Mouse (Mus musculus) intestine, embryonic 14.5 days (tissue): ENCODE results near the gene Ucn2. TPM values are rescaled to one million over a fixed set of nuclear protein-coding genes. Genes with fewer than 3 reads are reported as not detected.

ENCODE experiments used
- ATAC-seq: fragments of 200-750 bp; cut with Nextera tagmentation; replicated peaks from 2 replicates; pipeline ENCODE4 v1.8.0; 2017; ENCODE audit warnings: low read depth, moderate number of reproducible peaks, moderate TSS enrichment, moderate library complexity; ENCODE audit not compliant: low FRiP score, low TSS enrichment
- DNase-seq: peaks from one replicate; pipeline ENCODE4 v3.0.0-alpha.2; 2018; ENCODE audit warnings: low spot score
- H3K27ac ChIP-seq: fragments of 300-500 bp; sonication (generic); 2 replicates; pipeline ENCODE4 v1.5.1; 2014; ENCODE audit warnings: low read depth, mild to moderate bottlenecking, control low read depth
- H3K27me3 ChIP-seq: fragments of 300-500 bp; sonication (generic); replicated peaks from 2 replicates; pipeline ENCODE4 v1.6.1; 2014; ENCODE audit warnings: low read length, control low read depth; ENCODE audit not compliant: control insufficient read depth, insufficient read depth
- H3K36me3 ChIP-seq: fragments of 300-500 bp; sonication (generic); 2 replicates; pipeline ENCODE4 v1.6.1; 2014; ENCODE audit warnings: low read length, control low read depth; ENCODE audit not compliant: control insufficient read depth, insufficient read depth
- H3K4me1 ChIP-seq: fragments of 300-500 bp; sonication (generic); replicated peaks from 2 replicates; pipeline ENCODE4 v1.6.1; 2014; ENCODE audit warnings: low read length, control low read depth, mixed read lengths; ENCODE audit not compliant: control insufficient read depth, insufficient read depth
- H3K4me2 ChIP-seq: fragments of 300-500 bp; sonication (generic); 2 replicates; pipeline ENCODE4 v1.6.1; 2014; ENCODE audit warnings: low read length
- H3K4me3 ChIP-seq: fragments of 300-500 bp; sonication (generic); 2 replicates; pipeline ENCODE4 v1.5.1; 2014; ENCODE audit warnings: low read depth, low read length, control low read depth, mixed read lengths
- H3K9ac ChIP-seq: fragments of 300-500 bp; sonication (generic); 2 replicates; pipeline ENCODE4 v1.6.1; 2014; ENCODE audit warnings: mild to moderate bottlenecking, low read length
- H3K9me3 ChIP-seq: fragments of 300-500 bp; sonication (generic); 2 replicates; pipeline ENCODE4 v1.6.1; 2016; ENCODE audit warnings: low read length, control low read depth; ENCODE audit not compliant: control insufficient read depth
- WGBS: fragments of 180-500 bp; shearing (Covaris S2); extraction: QIAGEN DNeasy Blood & Tissue Kit; methylation state at CpG from one replicate; pipeline ENCODE4 v1.1.7; 2014; 5-methylcytosine and 5-hydroxymethylcytosine counted together
- polyA plus RNA-seq: library from polyadenylated mRNA; unstranded; fragments of >200 nt; fragmentation: Nextera tagmentation; extraction: Ambion mirVana; gene quantifications from 2 replicates; pipeline ENCODE4 v1.2.1, GENCODE M21; 2014

Gene Ucn2
- polyA plus RNA-seq, 1 experiment from 2014 or later = 0.37 TPM

DNA sequence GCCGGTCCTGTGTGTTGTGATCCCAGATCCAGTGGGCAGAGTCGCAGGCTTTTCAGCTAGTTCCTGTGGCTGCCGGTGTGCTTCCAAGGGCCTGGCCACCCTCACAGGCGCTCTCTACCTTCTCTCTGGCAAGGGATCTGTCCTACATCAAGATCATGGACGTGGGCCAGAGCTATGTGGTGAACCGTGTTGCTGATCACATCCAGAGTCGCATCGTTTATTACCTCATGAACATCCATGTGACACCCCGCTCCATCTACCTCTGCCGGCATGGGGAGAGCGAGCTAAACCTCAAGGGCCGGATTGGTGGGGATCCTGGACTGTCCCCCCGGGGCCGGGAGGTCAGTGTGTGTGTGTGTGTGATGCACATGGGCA lies 24.5 kb downstream of the Ucn2 start:
- DNase-seq (no peak), ATAC-seq (peak; percentile 54; the same call in 1 of the 2 replicates)
- no peak overlapping the region for H3K9ac ChIP-seq
- H3K4me1 ChIP-seq = peaks cover 5% of the 10 kb centered on the region; the same call in 1 of the 2 replicates
- 0 out of 2 replicates have a peak, but pooled peaks cover 4% of the 10 kb centered on the region for H3K36me3 ChIP-seq
- no peak overlapping the region for H3K4me2 ChIP-seq
- H3K27ac ChIP-seq = no peak overlapping the region
- no peaks in the 10 kb centered on the region for H3K9me3 ChIP-seq
- H3K27me3 ChIP-seq = no peaks in the 10 kb centered on the region
- WGBS = 69% methylated on average over 14 of the region's 14 CpGs
- H3K4me3 ChIP-seq = no peak overlapping the region

DNA sequence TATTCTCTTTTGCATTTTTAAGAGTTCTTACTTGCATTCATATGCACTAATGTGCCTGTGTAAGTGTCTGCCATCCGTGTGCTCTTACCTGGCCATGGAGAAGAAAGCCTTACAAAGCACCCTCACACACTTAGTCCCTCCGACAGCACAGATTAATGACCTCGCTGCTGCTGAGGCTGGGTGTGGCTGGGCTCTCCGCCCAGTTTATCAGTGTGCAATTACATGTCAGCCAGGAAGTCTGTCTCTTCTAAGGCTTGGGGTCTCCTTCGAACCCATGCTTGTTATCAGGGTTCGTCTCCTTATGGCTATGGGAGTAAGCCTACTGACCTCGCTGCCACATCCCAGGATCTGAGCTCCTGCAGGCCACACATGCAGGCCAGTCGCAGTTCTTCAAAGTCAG lies 29.6 kb downstream of the Ucn2 start:
- no peak overlapping the region for H3K4me3 ChIP-seq
- WGBS = 43% methylated on average over 8 of the region's 8 CpGs
- H3K4me1 ChIP-seq = no peaks in the 10 kb centered on the region
- H3K9me3 ChIP-seq = no peaks in the 10 kb centered on the region
- H3K27ac ChIP-seq = no peak overlapping the region
- no peaks in the 10 kb centered on the region for H3K27me3 ChIP-seq
- 0 out of 2 replicates have a peak, but pooled peaks cover 4% of the 10 kb centered on the region for H3K36me3 ChIP-seq
- no peak overlapping the region for H3K4me2 ChIP-seq
- DNase-seq = no peak
- ATAC-seq = 0 out of 2 replicates have a peak, but pooled peaks have one; percentile 23
- H3K9ac ChIP-seq = no peak overlapping the region

GRCm38 (mm10) chr9:109016973-109017604 lies 31.3 kb downstream of the Ucn2 start:
- 39% methylated on average over 11 of the region's 11 CpGs for WGBS
- no peak overlapping the region for H3K27ac ChIP-seq
- no peaks in the 10 kb centered on the region for H3K4me1 ChIP-seq
- H3K4me2 ChIP-seq = no peak overlapping the region
- H3K27me3 ChIP-seq = no peaks in the 10 kb centered on the region
- no peak overlapping the region for H3K9ac ChIP-seq
- H3K36me3 ChIP-seq = 0 out of 2 replicates have a peak, but pooled peaks cover 4% of the 10 kb centered on the region
- ATAC-seq (no peak), DNase-seq (no peak)
- H3K9me3 ChIP-seq = no peaks in the 10 kb centered on the region
- no peak overlapping the region for H3K4me3 ChIP-seq

- DNase-seq = no peak
- no peak for ATAC-seq
- Histone ChIP-seq H3K27ac (no peak overlapping the region), H3K27me3 (no peaks in the 10 kb centered on the region), H3K9me3 (no peaks in the 10 kb centered on the region), H3K9ac (no peak overlapping the region), H3K4me1 (no peaks in the 10 kb centered on the region), H3K4me2 (no peak overlapping the region), H3K36me3 (peaks cover 4% of the 10 kb centered on the region; the same call in 1 of the 2 replicates), H3K4me3 (no peak overlapping the region)
- 81% methylated on average over 4 of the region's 4 CpGs for WGBS
These were observed 35.6 kb downstream of the Ucn2 start for GRCm38 (mm10) chr9:109021428-109021827.

- DNase-seq (no peak), ATAC-seq (no peak)
- Histone ChIP-seq H3K27me3 (no peaks in the 10 kb centered on the region), H3K9me3 (no peaks in the 10 kb centered on the region), H3K27ac (no peak overlapping the region), H3K36me3 (peaks cover 4% of the 10 kb centered on the region; the same call in 1 of the 2 replicates), H3K4me2 (no peak overlapping the region), H3K4me3 (no peak overlapping the region), H3K4me1 (no peaks in the 10 kb centered on the region), H3K9ac (no peak overlapping the region)
- WGBS = 85% methylated on average over 17 of the region's 17 CpGs
These were observed 37.3 kb downstream of the Ucn2 start for GRCm38 (mm10) chr9:109022866-109023685.

DNA sequence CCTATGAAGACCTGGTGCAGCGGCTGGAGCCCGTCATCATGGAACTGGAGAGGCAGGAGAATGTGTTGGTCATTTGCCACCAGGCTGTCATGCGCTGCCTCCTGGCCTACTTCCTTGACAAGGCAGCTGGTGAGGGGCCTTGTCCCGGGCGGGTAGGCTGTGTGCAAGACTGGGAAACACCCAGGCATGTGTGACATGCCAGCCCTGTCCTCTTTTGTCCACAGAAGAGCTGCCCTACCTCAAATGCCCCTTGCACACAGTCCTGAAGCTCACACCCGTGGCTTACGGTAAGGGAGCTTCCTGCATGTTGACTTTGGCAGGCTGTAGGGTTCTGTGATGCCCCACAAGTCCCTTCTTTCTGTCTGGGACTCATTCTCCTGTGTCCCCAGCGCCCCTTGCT lies 41.7 kb downstream of the Ucn2 start:
- ATAC-seq (no peak), DNase-seq (no peak)
- H3K9ac ChIP-seq = no peak overlapping the region
- WGBS = 80% methylated on average over 8 of the region's 8 CpGs
- no peak overlapping the region for H3K4me3 ChIP-seq
- H3K36me3 ChIP-seq = peaks cover 7% of the 10 kb centered on the region; the same call in 1 of the 2 replicates
- H3K9me3 ChIP-seq = no peaks in the 10 kb centered on the region
- no peaks in the 10 kb centered on the region for H3K27me3 ChIP-seq
- H3K4me1 ChIP-seq = no peaks in the 10 kb centered on the region
- no peak overlapping the region for H3K27ac ChIP-seq
- no peak overlapping the region for H3K4me2 ChIP-seq

- no peaks in the 10 kb centered on the region for H3K9me3 ChIP-seq
- WGBS = 85% methylated on average over 3 of the region's 3 CpGs
- H3K4me3 ChIP-seq = no peak overlapping the region
- DNase-seq = no peak
- no peaks in the 10 kb centered on the region for H3K27me3 ChIP-seq
- H3K4me1 ChIP-seq = no peaks in the 10 kb centered on the region
- H3K4me2 ChIP-seq = no peak overlapping the region
- H3K9ac ChIP-seq = no peak overlapping the region
- no peak for ATAC-seq
- H3K36me3 ChIP-seq = peaks cover 7% of the 10 kb centered on the region; the same call in 1 of the 2 replicates
- no peak overlapping the region for H3K27ac ChIP-seq
These were observed 42.6 kb downstream of the Ucn2 start for GRCm38 (mm10) chr9:109028421-109028820.

DNA sequence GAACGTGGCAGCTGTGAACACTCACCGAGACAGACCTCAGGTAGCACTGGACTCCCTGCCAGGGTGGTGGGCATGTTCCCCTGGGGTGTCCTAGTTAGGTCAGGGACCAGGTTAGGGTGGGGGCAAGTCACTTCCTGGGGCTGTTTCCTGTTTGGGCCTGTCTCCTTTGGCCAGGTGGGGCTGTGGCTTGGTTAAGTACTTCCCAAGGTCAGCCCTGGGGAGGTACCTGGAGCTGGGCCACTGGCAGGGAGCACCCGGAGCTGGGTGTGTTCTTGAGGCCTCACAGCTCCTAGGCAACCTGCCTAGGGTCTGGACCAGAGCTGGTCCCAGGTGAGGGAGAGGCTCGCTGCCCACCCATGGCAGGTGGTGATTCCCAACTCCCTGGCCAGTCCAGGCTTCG lies 43.1 kb downstream of the Ucn2 start:
- Histone ChIP-seq H3K4me1 (no peaks in the 10 kb centered on the region), H3K27me3 (no peaks in the 10 kb centered on the region), H3K9me3 (no peaks in the 10 kb centered on the region), H3K36me3 (peaks cover 7% of the 10 kb centered on the region; the same call in 1 of the 2 replicates), H3K4me3 (no peak overlapping the region), H3K4me2 (no peak overlapping the region), H3K27ac (no peak overlapping the region), H3K9ac (no peak overlapping the region)
- no peak for DNase-seq
- 67% methylated on average over 5 of the region's 5 CpGs for WGBS
- no peak for ATAC-seq
